Mouse (Mus musculus) macrophage (primary cell): ENCODE results near the gene Mettl22. TPM values are rescaled to one million over a fixed set of nuclear protein-coding genes. Genes with fewer than 3 reads are reported as not detected.

Source experiments
- H3K27ac ChIP-seq: fragments of 350-480 bp; formaldehyde crosslinking; 2 replicates; pipeline ENCODE4 v1.9.0; 2021
- H3K36me3 ChIP-seq: fragments of 350-480 bp; formaldehyde crosslinking; 2 replicates; pipeline ENCODE4 v1.9.0; 2021; ENCODE audit errors: inconsistent target
- H3K4me3 ChIP-seq: fragments of 350-480 bp; formaldehyde crosslinking; 2 replicates; pipeline ENCODE4 v1.9.0; 2021; ENCODE audit errors: inconsistent target
- H3K79me2 ChIP-seq: fragments of 350-480 bp; formaldehyde crosslinking; 2 replicates; pipeline ENCODE4 v1.9.0; 2021; ENCODE audit errors: inconsistent target
- WGBS: methylation state at CpG from one replicate; pipeline ENCODE4 v1.1.7; 2026; ENCODE audit warnings: inconsistent platforms; ENCODE audit not compliant: missing documents; 5-methylcytosine and 5-hydroxymethylcytosine counted together
- polyA plus RNA-seq: library from polyadenylated mRNA; stranded (reverse); fragments of 250-400 nt; gene quantifications from 3 replicates; pipeline ENCODE4 v1.2.4, GENCODE M21; 2018; ENCODE audit warnings: inconsistent platforms

The Mettl22 gene
- polyA plus RNA-seq, 1 experiment from 2014 or later: 6.3 TPM

DNA sequence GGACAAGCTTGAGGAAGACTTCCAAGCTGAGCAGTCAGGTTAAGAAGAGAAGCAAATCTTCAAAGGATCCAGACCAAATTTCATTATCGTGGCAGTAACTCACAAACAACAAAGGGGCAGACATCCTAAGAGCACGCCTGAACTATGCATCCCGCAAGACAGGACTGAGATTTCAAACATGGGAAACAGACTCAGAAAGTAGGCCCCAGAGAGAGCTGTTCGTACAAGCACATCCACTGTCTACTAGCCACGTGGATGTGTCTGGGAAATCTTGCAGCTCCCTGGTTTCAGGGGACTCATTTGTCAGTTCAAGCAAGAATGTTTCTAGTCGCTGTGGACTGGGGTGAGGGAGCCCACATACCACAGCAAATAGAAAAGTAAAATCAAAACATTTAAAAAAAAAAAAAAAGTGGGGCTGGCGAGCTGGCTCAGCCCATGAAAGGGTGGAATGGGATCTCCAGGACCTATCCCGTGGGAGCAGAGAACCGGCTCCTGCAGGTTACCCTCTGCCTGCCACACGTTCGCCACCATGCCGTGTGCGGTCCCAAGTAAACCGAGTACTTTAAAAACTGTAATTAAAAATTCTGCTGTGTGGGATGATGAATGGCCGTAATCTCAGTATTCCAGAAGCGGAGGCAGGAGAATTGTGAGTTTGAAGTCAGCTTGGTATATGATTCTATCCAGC lies 53.7 kb downstream of the Mettl22 start:
- Histone ChIP-seq H3K36me3 (no peaks in the 10 kb centered on the region), H3K4me3 (no peak overlapping the region), H3K79me2 (no peaks in the 10 kb centered on the region), H3K27ac (no peak overlapping the region)
- 81% methylated on average over 16 of the region's 16 CpGs for WGBS

DNA sequence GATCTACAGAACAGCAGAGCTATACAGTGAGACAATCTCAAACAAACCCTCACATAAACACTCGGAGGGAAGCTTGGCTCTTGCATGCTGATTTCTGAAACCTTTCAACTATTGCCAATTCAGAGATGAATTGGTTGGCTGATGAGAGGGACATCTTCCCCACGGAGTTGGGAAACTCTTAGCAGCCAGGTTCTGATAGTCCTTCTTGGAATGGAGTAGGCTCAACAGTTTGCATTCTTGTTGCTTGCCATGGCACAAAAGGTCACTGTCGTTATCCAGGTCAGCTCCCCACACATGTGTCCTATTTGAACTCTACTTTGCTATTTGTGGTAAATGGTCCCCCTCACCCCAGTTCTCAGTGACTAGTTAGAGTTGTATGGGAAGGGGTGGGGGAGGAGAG lies 54.7 kb downstream of the Mettl22 start:
- Histone ChIP-seq H3K36me3 (no peaks in the 10 kb centered on the region), H3K27ac (no peak overlapping the region), H3K79me2 (no peaks in the 10 kb centered on the region), H3K4me3 (no peak overlapping the region)
- WGBS: 74% methylated on average over 3 of the region's 3 CpGs

DNA sequence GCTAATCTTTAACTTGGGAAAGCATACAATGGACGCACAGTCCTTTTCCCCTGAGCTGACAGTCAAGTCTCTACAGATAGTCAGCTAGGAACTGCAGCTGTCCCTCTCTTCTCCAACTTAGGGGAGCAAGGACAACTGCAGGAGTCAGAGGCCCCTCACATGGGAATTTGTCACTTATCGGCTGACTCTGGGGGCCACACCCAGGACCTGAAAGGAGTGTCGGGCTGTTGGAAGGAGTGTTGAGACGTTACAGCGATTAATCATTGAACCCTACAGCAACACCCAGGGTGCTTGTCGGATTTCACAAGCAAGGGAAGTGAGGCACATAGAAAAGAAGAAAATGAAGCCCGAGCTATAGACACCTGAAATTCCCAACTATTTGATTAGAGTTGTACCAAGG lies 55.3 kb downstream of the Mettl22 start:
- H3K4me3 ChIP-seq: no peak overlapping the region
- H3K79me2 ChIP-seq: no peaks in the 10 kb centered on the region
- no peaks in the 10 kb centered on the region for H3K36me3 ChIP-seq
- WGBS: 81% methylated on average over 7 of the region's 7 CpGs
- H3K27ac ChIP-seq: no peak overlapping the region

DNA sequence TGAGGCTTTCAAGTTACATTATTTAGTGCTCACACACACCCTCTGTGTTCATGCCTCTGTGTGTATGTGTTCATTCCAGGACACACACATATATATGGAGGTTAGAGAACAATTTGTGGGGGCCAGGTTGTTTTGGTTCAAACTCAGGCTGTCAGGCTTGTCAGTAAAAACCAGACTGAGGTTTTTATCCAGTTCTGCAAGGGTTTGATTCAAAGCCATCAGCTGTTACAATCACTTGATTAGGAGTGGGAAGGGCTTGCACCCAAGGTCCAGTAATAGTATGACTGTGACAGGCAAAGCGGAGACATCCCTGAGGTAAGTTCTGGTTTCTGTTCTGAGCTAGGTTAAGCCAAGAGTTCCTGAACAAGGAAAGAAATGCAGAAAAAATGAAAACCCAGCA lies 58.8 kb downstream of the Mettl22 start:
- H3K36me3 ChIP-seq: no peaks in the 10 kb centered on the region
- 100% methylated on average over 1 of the region's 1 CpGs for WGBS
- no peaks in the 10 kb centered on the region for H3K79me2 ChIP-seq
- H3K27ac ChIP-seq: no peak overlapping the region
- H3K4me3 ChIP-seq: no peak overlapping the region

DNA sequence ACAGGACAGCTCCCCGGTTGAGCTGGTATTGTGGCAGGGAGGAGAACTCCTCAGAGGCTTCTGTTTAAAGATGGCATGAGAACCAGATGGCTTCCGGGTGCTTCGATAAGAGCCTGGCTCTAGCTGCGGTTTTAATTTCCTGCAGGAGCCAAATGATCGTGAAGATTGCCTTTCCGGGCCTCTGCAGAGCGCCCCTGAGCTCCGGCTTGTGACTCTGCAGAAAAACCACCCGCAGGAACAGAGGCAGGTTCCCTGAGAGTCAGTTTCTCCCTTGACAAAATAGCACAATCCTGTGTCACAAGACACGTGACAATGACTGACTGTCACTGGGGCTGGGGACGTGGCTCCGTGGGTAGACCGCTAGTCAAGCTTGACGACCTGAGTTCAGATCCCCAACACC lies 59.4 kb downstream of the Mettl22 start:
- Histone ChIP-seq H3K4me3 (no peak overlapping the region), H3K79me2 (no peaks in the 10 kb centered on the region), H3K27ac (no peak overlapping the region), H3K36me3 (no peaks in the 10 kb centered on the region)
- 68% methylated on average over 14 of the region's 14 CpGs for WGBS

DNA sequence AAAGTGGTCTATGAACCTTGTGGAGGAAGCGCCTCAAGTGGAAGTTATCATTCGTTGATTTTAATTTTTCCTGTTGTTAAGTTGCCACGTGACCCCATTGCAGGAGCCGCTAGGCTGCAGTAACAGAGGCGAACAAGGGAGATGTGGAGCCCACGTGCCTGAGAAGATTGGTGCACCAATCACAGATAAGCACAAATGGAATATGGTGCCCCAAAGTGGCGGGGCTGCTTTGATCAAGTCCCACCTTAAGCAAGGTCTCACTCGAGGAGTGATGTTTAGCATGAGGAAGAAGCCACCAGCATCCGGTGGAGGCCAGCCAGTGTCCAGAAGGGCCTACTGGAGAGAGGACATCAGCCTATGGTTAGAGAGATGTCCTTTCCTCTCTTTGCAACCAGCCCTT lies 61.9 kb downstream of the Mettl22 start:
- WGBS: 87% methylated on average over 9 of the region's 9 CpGs
- no peaks in the 10 kb centered on the region for H3K36me3 ChIP-seq

DNA sequence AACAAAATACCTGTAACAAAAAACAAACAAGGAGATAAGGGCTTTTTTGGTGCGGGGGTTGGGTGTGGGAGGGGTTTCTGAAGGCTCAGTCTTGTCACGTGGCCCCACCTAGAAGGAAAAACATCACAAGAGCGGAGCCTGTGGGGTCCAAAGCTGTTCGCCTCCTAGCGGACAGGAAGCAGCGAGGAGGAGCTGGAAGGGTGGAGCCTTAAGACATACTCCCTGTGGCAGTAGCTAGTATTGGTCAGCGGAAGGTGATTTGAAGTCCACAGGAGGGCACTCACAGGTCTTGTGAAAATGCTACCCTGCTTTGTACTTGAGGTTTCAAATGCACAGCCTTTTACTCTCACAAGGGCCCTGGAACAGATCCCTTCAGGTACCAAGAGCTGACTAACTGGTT lies 62.3 kb downstream of the Mettl22 start:
- WGBS: 82% methylated on average over 6 of the region's 7 CpGs
- H3K79me2 ChIP-seq: no peaks in the 10 kb centered on the region
- H3K27ac ChIP-seq: no peak overlapping the region
- H3K36me3 ChIP-seq: no peaks in the 10 kb centered on the region
- no peak overlapping the region for H3K4me3 ChIP-seq

More for the DNA sequence above, 61.9 kb downstream of the Mettl22 start:
- H3K79me2 ChIP-seq: no peaks in the 10 kb centered on the region
- no peak overlapping the region for H3K27ac ChIP-seq
- no peak overlapping the region for H3K4me3 ChIP-seq

DNA sequence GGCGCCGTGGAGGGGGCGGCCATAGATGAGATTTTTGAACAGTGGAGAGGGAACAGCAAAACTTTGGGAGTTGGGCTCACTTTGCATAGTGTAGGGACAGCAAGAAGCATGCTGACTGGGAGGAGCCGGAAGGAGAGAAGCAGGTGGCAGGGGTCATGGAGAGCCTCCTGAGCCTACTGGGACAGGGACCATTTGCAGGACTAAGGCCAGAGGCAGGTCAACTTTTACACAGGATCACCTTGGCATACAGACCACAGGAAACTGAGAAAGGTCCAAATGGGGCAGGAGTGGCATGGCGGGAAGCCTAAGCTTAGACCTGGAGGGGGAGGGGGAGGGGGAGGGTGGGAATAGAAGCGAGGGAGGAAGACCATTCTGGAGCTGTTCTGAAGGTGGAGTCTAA lies 62.9 kb downstream of the Mettl22 start:
- Histone ChIP-seq H3K4me3 (no peak overlapping the region), H3K27ac (no peak overlapping the region), H3K79me2 (no peaks in the 10 kb centered on the region), H3K36me3 (no peaks in the 10 kb centered on the region)
- WGBS: 86% methylated on average over 6 of the region's 6 CpGs

DNA sequence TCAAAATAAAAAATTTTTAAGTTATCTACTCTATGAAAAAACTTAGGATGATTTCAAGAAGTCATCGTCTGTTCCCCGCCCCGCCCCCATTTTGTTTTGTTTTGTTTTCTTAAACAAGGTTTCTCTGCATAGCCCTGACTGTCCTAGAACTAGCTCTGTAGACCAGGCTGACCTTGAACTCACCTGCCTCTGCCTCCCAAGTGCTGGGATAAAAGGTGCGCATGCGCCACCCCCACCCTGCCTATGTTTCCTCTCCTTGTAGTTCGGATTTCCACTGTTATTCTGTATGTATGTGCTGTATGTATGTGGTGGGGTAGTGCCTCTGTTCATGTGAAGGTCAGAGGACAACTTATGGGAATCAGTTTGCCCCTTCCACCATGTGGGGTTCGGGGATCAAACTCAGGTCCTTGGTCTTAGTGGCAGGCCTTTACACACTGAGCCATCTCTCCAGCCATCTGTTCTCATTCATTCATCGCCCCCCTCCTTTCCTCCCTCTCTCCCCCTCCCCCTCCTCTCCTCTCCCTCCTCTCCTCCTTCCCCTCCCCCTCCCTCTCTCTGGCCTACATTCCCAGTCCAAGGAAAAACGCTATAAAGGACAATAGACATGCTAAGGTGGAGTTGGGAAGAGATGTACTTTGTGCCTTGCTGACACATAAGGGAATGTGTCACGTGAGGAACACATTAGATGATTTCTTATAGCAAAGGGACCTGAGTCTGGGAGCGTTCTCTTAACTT lies 64.0 kb downstream of the Mettl22 start:
- WGBS: 88% methylated on average over 11 of the region's 11 CpGs
- Histone ChIP-seq H3K27ac (no peak overlapping the region), H3K79me2 (no peaks in the 10 kb centered on the region), H3K36me3 (no peaks in the 10 kb centered on the region), H3K4me3 (no peak overlapping the region)

DNA sequence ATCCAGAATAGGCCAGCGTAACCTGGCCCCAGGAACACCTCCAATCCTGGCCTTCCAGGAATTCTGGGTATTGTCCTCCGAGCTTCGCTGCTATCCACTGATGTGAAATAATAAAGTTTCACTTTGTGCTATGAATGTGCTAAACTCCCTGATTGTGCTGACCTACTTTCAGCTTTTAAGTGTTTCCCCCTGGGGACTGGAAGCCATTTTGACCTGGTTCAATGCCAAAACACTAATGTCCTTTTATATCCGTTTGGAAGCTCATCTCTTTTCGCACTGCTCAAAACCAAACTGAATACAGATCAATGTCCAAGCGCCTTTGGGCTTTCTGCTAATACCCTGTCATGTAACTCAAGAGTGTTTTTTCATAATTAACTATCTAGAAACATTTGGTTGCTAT lies 64.8 kb downstream of the Mettl22 start:
- 91% methylated on average over 6 of the region's 6 CpGs for WGBS
- no peaks in the 10 kb centered on the region for H3K36me3 ChIP-seq
- H3K4me3 ChIP-seq: no peak overlapping the region
- H3K27ac ChIP-seq: no peak overlapping the region
- H3K79me2 ChIP-seq: no peaks in the 10 kb centered on the region

DNA sequence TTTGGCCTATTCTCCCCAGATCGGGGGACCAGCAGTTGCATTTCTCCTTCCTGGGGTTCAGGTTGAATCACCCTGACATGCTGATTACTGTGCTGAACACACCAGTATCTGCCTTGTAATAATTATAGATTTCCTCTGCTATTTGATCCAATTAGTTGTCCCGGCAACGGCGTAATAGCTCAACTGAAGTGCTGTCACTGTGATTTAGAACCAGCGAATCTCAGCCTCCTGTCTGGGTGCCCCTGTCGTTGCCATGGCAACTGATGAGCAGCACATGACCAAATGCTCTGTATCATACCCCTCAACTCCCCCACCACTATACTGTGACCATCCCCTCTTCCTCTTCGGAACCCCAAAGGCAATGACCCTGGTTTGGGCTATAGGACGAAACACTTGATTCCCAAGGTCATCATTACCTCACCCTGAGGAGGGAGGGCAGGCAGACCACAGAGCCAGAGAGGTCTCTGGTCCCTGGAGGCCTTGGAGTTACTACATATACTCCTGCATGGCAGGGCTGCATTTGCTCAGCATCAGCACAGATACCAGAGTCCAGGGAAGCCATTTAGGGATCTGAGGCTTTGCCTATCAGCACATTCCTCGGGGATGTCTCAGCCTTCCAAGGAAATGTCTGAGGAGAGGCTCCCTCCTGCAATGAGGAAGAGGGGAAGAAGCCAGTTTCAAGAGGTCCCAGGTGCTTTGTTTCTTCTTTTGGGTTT lies 68.7 kb downstream of the Mettl22 start:
- Histone ChIP-seq H3K36me3 (no peaks in the 10 kb centered on the region), H3K4me3 (no peak overlapping the region), H3K79me2 (no peaks in the 10 kb centered on the region), H3K27ac (no peak overlapping the region)
- WGBS: 71% methylated on average over 9 of the region's 9 CpGs

Other genes starting within 250 kb of the Mettl22 start
- not detected in 3 replicates for gene Tmem114, start 45.7 kb upstream of the Mettl22 start, polyA plus RNA-seq
- gene Abat, start 42.6 kb downstream of the Mettl22 start, polyA plus RNA-seq: not detected in 3 replicates
- gene Pmm2, start 166.9 kb downstream of the Mettl22 start, polyA plus RNA-seq: 58.2 to 78.8 TPM (median 59.4 TPM) in 3 replicates
- 6.0 to 8.8 TPM (median 7.0 TPM) in 3 replicates for gene Tmem186, start 166.9 kb downstream of the Mettl22 start, polyA plus RNA-seq
- gene Carhsp1, start 201.4 kb downstream of the Mettl22 start, polyA plus RNA-seq: 10.6 to 24.9 TPM (median 19.0 TPM) in 3 replicates
- not detected in 3 replicates for gene Gm5767, start 210.0 kb downstream of the Mettl22 start, polyA plus RNA-seq